In genomic region chr3:101524905-101525304, GRCm38 (mm10) we compare ENCODE assay signal across 20 mouse cellular contexts.
"Had no signal": no experiment of that assay in that cellular context is flagged by ENCODE, and none has a peak within 500 bp of the region (broad histone marks: within the 10 kb centered on the region; RNA-seq: fewer than 3 reads in every experiment).

No protein-coding gene starts in this region.

- H3K27me3 ChIP-seq: heart, embryonic 13.5 days; heart, embryonic 15.5 days; limb, embryonic 13.5 days; limb, embryonic 15.5 days had no signal

- H3K4me2 ChIP-seq: heart, embryonic 11.5 days; heart, embryonic 13.5 days; heart, embryonic 15.5 days; hindbrain, embryonic 14.5 days; limb, embryonic 13.5 days; limb, embryonic 15.5 days; liver, embryonic 11.5 days had no signal

- H3K36me3 ChIP-seq: heart, embryonic 13.5 days; heart, embryonic 15.5 days; limb, embryonic 13.5 days; limb, embryonic 15.5 days had no signal

- H3K9ac ChIP-seq: heart, embryonic 13.5 days; heart, embryonic 15.5 days; hindbrain, embryonic 14.5 days; limb, embryonic 13.5 days; limb, embryonic 15.5 days; liver, embryonic 14.5 days had no signal

- ATAC-seq: hindbrain, embryonic 16.5 days; intestine, embryonic 16.5 days had no signal

- H3K27ac ChIP-seq: heart, adult 2 months; heart, embryonic 13.5 days; heart, embryonic 15.5 days; hindbrain, embryonic 14.5 days; limb, embryonic 13.5 days; limb, embryonic 15.5 days; liver, embryonic 14.5 days had no signal

- DNase-seq: gastrocnemius, postnatal 14 days; gastrocnemius, postnatal 36 days; heart, adult 11 months; heart, adult 2 months; heart, postnatal 14 days; heart, postnatal 36 days; kidney, adult 11 months; kidney, adult 8-10 months; layer of hippocampus, adult 9-11 months; layer of hippocampus, postnatal 36 days had no signal

- H3K4me3 ChIP-seq: heart, adult 2 months; heart, embryonic 13.5 days; heart, embryonic 15.5 days; limb, embryonic 13.5 days; limb, embryonic 15.5 days had no signal

- H3K9me3 ChIP-seq: heart, embryonic 13.5 days; heart, embryonic 15.5 days; limb, embryonic 13.5 days; limb, embryonic 15.5 days had no signal
